Mouse (Mus musculus) neural tube, embryonic 11.5 days (tissue): ENCODE measurements at regions not wholly inside any gene's neighbourhood (a gene's known extent, or its start where the extent isn't known, plus 50 kb on each side); places are given as distances from the start of the nearest gene placed in this dataset.

Source experiments
- ATAC-seq: fragments of 200-750 bp; cut with Nextera tagmentation; 2 replicates; pipeline ENCODE4 v1.8.0; 2017; ENCODE audit warnings: moderate number of reproducible peaks, mild to moderate bottlenecking, moderate TSS enrichment, moderate library complexity; ENCODE audit not compliant: insufficient read depth, low FRiP score, low TSS enrichment
- DNase-seq: peaks from one replicate; pipeline ENCODE4 v3.0.0-alpha.2; 2015; ENCODE audit warnings: low spot score
- H3K27ac ChIP-seq: fragments of 300-500 bp; sonication (generic); 2 replicates; pipeline ENCODE4 v1.5.1; 2014; ENCODE audit warnings: low read depth, mild to moderate bottlenecking, low read length
- H3K27me3 ChIP-seq: fragments of 300-500 bp; sonication (generic); 2 replicates; pipeline ENCODE4 v1.6.1; 2014; ENCODE audit warnings: mild to moderate bottlenecking, low read length, mixed read lengths; ENCODE audit not compliant: control insufficient read depth, insufficient read depth
- H3K36me3 ChIP-seq: fragments of 300-500 bp; sonication (generic); 2 replicates; pipeline ENCODE4 v1.6.1; 2014; ENCODE audit warnings: mild to moderate bottlenecking, low read length, moderate library complexity, mixed read lengths; ENCODE audit not compliant: control insufficient read depth, insufficient read depth
- H3K4me1 ChIP-seq: fragments of 300-500 bp; sonication (generic); 2 replicates; pipeline ENCODE4 v1.6.1; 2014; ENCODE audit warnings: low read length, mixed read lengths; ENCODE audit not compliant: control insufficient read depth, insufficient read depth
- H3K4me2 ChIP-seq: fragments of 300-500 bp; sonication (generic); 2 replicates; pipeline ENCODE4 v1.6.1; 2014; ENCODE audit warnings: low read depth, mild to moderate bottlenecking, moderate library complexity
- H3K4me3 ChIP-seq: fragments of 300-500 bp; sonication (generic); 2 replicates; pipeline ENCODE4 v1.5.1; 2014; ENCODE audit warnings: low read depth, low read length
- H3K9ac ChIP-seq: fragments of 300-500 bp; sonication (generic); 2 replicates; pipeline ENCODE4 v1.6.1; 2014; ENCODE audit warnings: mild to moderate bottlenecking, low read length
- H3K9me3 ChIP-seq: fragments of 300-500 bp; sonication (generic); 2 replicates; pipeline ENCODE4 v1.6.1; 2016; ENCODE audit warnings: low read length; ENCODE audit not compliant: control insufficient read depth
- WGBS: fragments of 180-500 bp; shearing (Covaris S2); extraction: QIAGEN DNeasy Blood & Tissue Kit; methylation state at CpG from one replicate; pipeline ENCODE4 v1.1.7; 2014; 5-methylcytosine and 5-hydroxymethylcytosine counted together

GRCm38 (mm10) chr15:52967801-52968235 is 916.9 kb upstream of the Gm7489 start:
- Histone ChIP-seq H3K4me2 (no peak overlapping the region), H3K4me1 (no peaks in the 10 kb centered on the region), H3K27ac (no peak overlapping the region), H3K36me3 (no peaks in the 10 kb centered on the region), H3K27me3 (no peaks in the 10 kb centered on the region), H3K9me3 (no peaks in the 10 kb centered on the region), H3K4me3 (no peak overlapping the region), H3K9ac (no peak overlapping the region)
- DNase-seq (peak; percentile 11), ATAC-seq (no peak)
- 8% methylated on average over 4 of the region's 4 CpGs for WGBS

- Histone ChIP-seq H3K4me1 (no peaks in the 10 kb centered on the region), H3K27me3 (no peaks in the 10 kb centered on the region), H3K36me3 (no peaks in the 10 kb centered on the region), H3K27ac (no peak overlapping the region), H3K4me3 (no peak overlapping the region), H3K9ac (no peak overlapping the region), H3K9me3 (no peaks in the 10 kb centered on the region), H3K4me2 (no peak overlapping the region)
- DNase-seq: no peak
- no peak for ATAC-seq
- WGBS: 85% methylated on average over 2 of the region's 2 CpGs
These were observed 901.9 kb upstream of the Gm7489 start for GRCm38 (mm10) chr15:52982821-52983220.

DNA sequence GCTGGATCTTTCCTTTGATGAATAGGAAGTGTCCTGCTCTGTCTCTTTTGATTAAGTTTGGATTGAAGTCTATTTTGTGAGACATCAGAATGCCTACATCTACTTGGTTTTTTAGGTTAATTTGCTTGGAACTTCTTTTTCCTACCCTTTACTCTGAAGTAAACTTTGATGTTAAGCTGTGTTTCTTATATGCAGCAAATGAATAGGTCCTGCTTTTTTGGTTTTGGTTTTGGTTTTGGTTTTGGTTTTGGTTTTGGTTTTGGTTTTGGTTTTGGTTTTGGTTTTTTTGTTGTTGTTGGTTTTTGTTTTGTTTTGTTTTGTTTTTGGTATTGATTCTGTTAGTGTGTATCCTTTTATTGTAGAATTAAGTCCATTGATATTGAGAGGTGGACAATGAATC is 894.1 kb upstream of the Gm7489 start:
- Histone ChIP-seq H3K4me2 (no peak overlapping the region), H3K4me1 (no peaks in the 10 kb centered on the region), H3K9me3 (no peaks in the 10 kb centered on the region), H3K27me3 (no peaks in the 10 kb centered on the region), H3K4me3 (no peak overlapping the region), H3K27ac (no peak overlapping the region), H3K36me3 (no peaks in the 10 kb centered on the region), H3K9ac (no peak overlapping the region)
- ATAC-seq (no peak), DNase-seq (no peak)

DNA sequence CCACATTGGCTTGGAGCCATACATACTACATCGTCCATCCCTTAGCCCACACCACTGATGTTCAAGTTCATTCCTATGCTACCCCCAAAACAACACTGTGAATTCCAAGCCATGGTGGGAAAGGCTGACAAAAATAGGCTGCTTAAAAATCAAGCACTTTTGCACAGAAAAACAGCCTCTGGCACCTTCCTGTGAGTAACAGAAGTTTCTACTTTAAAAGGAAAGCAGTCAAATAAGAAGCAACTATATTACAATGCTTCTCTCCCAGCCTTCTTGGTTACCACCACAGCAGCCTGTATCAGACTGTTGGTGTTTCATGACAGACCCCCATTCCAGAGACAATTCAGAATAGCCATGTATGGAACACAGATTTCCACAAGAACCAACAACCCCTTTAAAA is 890.4 kb upstream of the Gm7489 start:
- no peaks in the 10 kb centered on the region for H3K4me1 ChIP-seq
- 88% methylated on average over 1 of the region's 1 CpGs for WGBS
- no peaks in the 10 kb centered on the region for H3K36me3 ChIP-seq
- no peak overlapping the region for H3K27ac ChIP-seq
- H3K4me3 ChIP-seq: no peak overlapping the region
- no peak overlapping the region for H3K9ac ChIP-seq
- DNase-seq (no peak), ATAC-seq (no peak)
- H3K9me3 ChIP-seq: no peaks in the 10 kb centered on the region
- no peaks in the 10 kb centered on the region for H3K27me3 ChIP-seq
- no peak overlapping the region for H3K4me2 ChIP-seq

DNA sequence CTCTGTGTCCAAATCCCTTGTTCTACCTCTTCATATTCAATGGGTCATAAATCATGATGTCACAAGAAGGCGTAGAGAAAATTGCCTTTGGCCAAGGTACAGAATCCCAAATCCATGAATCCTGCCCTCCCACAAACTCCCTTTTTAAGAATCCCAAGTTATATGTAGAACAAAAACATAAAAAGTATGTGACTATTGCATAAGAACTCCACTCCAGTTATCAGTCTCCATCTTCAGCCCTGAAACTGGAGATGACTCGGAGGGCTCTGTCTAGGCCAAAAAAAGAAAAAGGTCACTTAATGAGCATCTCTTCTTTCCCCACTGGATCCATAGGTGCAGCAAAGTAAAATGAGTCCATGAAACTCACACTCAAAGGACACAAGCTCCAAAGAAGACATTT is 885.5 kb upstream of the Gm7489 start:
- no peaks in the 10 kb centered on the region for H3K36me3 ChIP-seq
- no peak for ATAC-seq
- no peaks in the 10 kb centered on the region for H3K9me3 ChIP-seq
- H3K9ac ChIP-seq: no peak overlapping the region
- H3K27me3 ChIP-seq: no peaks in the 10 kb centered on the region
- H3K4me2 ChIP-seq: no peak overlapping the region
- 85% methylated on average over 2 of the region's 2 CpGs for WGBS
- no peak for DNase-seq
- no peak overlapping the region for H3K27ac ChIP-seq
- no peak overlapping the region for H3K4me3 ChIP-seq
- H3K4me1 ChIP-seq: no peaks in the 10 kb centered on the region

GRCm38 (mm10) chr15:52999776-53000175 is 884.9 kb upstream of the Gm7489 start:
- no peaks in the 10 kb centered on the region for H3K9me3 ChIP-seq
- no peaks in the 10 kb centered on the region for H3K27me3 ChIP-seq
- no peak for ATAC-seq
- DNase-seq: no peak
- no peak overlapping the region for H3K4me2 ChIP-seq
- no peaks in the 10 kb centered on the region for H3K36me3 ChIP-seq
- H3K4me1 ChIP-seq: no peaks in the 10 kb centered on the region
- H3K4me3 ChIP-seq: no peak overlapping the region
- H3K9ac ChIP-seq: no peak overlapping the region
- no peak overlapping the region for H3K27ac ChIP-seq
- 77% methylated on average over 2 of the region's 2 CpGs for WGBS

DNA sequence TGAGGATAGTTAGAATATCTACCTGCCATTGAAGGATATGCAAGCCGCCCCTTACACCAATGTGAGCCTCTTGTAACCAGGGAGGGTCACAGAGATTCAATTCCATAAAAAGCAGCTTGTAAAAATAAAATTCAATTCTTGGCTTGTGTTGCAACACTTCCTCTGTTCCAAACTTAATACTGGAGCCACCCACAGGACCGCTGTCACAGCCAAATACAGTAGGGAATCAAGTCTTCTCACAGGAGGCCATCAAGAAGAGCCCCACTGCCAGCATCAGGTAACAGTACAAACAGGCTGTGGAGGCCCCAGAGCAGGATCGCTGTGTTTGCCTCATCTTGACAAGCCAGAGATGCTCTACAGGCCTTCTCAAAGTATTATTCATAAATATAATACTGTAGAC is 883.3 kb upstream of the Gm7489 start:
- Histone ChIP-seq H3K27me3 (no peaks in the 10 kb centered on the region), H3K4me2 (no peak overlapping the region), H3K4me3 (no peak overlapping the region), H3K27ac (no peak overlapping the region), H3K36me3 (no peaks in the 10 kb centered on the region), H3K9ac (no peak overlapping the region), H3K4me1 (no peaks in the 10 kb centered on the region), H3K9me3 (no peaks in the 10 kb centered on the region)
- no peak for DNase-seq
- no peak for ATAC-seq
- 90% methylated on average over 3 of the region's 3 CpGs for WGBS

GRCm38 (mm10) chr15:53001964-53002363 is 882.7 kb upstream of the Gm7489 start:
- Histone ChIP-seq H3K4me1 (no peaks in the 10 kb centered on the region), H3K36me3 (no peaks in the 10 kb centered on the region), H3K9me3 (no peaks in the 10 kb centered on the region), H3K4me2 (no peak overlapping the region), H3K27me3 (no peaks in the 10 kb centered on the region), H3K4me3 (no peak overlapping the region), H3K27ac (no peak overlapping the region), H3K9ac (no peak overlapping the region)
- 88% methylated on average over 4 of the region's 4 CpGs for WGBS
- DNase-seq (no peak), ATAC-seq (no peak)

DNA sequence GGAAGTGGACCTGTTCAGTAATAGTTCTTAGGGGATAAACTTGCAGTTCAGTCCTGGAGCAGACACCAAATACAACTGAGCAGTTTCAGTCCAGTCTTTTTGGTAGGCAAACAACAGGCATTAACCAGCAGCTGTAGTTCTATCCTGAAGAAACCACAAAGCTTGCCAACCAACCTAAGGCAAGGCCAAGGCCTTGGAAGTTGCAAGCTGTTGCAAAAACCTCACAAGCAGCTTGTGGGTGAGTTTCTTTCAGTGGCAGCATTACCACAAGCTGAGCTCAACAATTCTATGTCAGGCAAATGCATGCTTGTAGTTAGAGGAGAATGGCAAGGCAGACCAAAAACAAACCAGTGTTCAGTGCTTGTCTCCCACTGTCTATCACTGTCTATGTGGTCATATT is 880.6 kb upstream of the Gm7489 start:
- no peaks in the 10 kb centered on the region for H3K36me3 ChIP-seq
- no peaks in the 10 kb centered on the region for H3K27me3 ChIP-seq
- no peak for DNase-seq
- no peak overlapping the region for H3K27ac ChIP-seq
- H3K4me2 ChIP-seq: no peak overlapping the region
- no peaks in the 10 kb centered on the region for H3K4me1 ChIP-seq
- H3K9me3 ChIP-seq: no peaks in the 10 kb centered on the region
- ATAC-seq: no peak
- no peak overlapping the region for H3K9ac ChIP-seq
- H3K4me3 ChIP-seq: no peak overlapping the region
